Mouse (Mus musculus): ENCODE measurements around the gene Map3k9.

- TF ChIP-seq CTCF (IDR thresholded peaks at IDR 0.05; ENCODE audit: insufficient read depth, low read depth, low read length): no peak
- no peak for TF ChIP-seq POLR2A (IDR thresholded peaks at IDR 0.05; ENCODE audit: insufficient read depth, low read depth, low read length)
Observed at GRCm38 (mm10) chr12:81765386-81765785, 15.6 kb downstream of the Map3k9 start.
